Mouse (Mus musculus) cortical plate, adult 2 months (tissue): ENCODE data around the gene Lbp.
A peak's percentile ranks its signal among the peaks of the same experiment; 100 is the strongest.

Source experiments
- CTCF ChIP-seq: fragments of 200-500 bp; IDR thresholded peaks from 2 replicates; pipeline ENCODE4 v1.5.1; 2011; ENCODE audit warnings: mild to moderate bottlenecking, control low read depth, low read length; ENCODE audit not compliant: insufficient read depth; ENCODE audit errors: extremely low read depth
- POLR2A ChIP-seq: fragments of 200-500 bp; IDR thresholded peaks from 2 replicates; pipeline ENCODE4 v1.6.1; 2011; ENCODE audit warnings: mild to moderate bottlenecking, low read length, control low read depth; ENCODE audit not compliant: insufficient read depth; ENCODE audit errors: extremely low read depth

GRCm38 (mm10) chr2:158316371-158316770, 10.1 kb downstream of the Lbp start:
- TF ChIP-seq CTCF (0 out of 2 replicates have a peak, but pooled peaks have one; percentile 19), POLR2A (no peak)
